Mouse (Mus musculus): ENCODE results near the gene Ccm2l. TPM values are rescaled to one million over a fixed set of nuclear protein-coding genes. Genes with fewer than 3 reads are reported as not detected.
A peak's percentile ranks its signal among the peaks of the same experiment; 100 is the strongest.

The Ccm2l gene
- polyA plus RNA-seq, 1 experiment, result 15.5 TPM

GRCm38 (mm10) chr2:153090551-153091165 is 24.9 kb downstream of the Ccm2l start:
- no peak for DNase-seq (ENCODE audit: low spot score)

GRCm38 (mm10) chr2:153107046-153107766 is 41.5 kb downstream of the Ccm2l start:
- peak; percentile 11 for DNase-seq (ENCODE audit: low spot score)

GRCm38 (mm10) chr2:153107802-153108201 is 42.0 kb downstream of the Ccm2l start:
- peak; percentile 10 for DNase-seq (ENCODE audit: low spot score)

- DNase-seq (ENCODE audit: low spot score), result peak; percentile 30
These were observed 42.8 kb downstream of the Ccm2l start, which contains the start of gene Hck for GRCm38 (mm10) chr2:153108313-153109264. Hck (plus strand) TSS chr2:153108468.

GRCm38 (mm10) chr2:153109596-153109995 is 43.8 kb downstream of the Ccm2l start:
- DNase-seq (ENCODE audit: low spot score), result peak; percentile 9

GRCm38 (mm10) chr2:153111298-153111697 is 45.5 kb downstream of the Ccm2l start:
- DNase-seq (ENCODE audit: low spot score), result no peak

GRCm38 (mm10) chr2:153115679-153116081 is 49.9 kb downstream of the Ccm2l start:
- DNase-seq (ENCODE audit: low spot score), result peak; percentile 3

GRCm38 (mm10) chr2:153117051-153117486 is 51.3 kb downstream of the Ccm2l start:
- DNase-seq (ENCODE audit: low spot score), result peak; percentile 11

GRCm38 (mm10) chr2:153119488-153119887 is 53.7 kb downstream of the Ccm2l start:
- DNase-seq (ENCODE audit: low spot score), result no peak

- DNase-seq (ENCODE audit: low spot score), result no peak
These were observed 54.4 kb downstream of the Ccm2l start for GRCm38 (mm10) chr2:153120126-153120525.

GRCm38 (mm10) chr2:153121821-153122615 is 56.3 kb downstream of the Ccm2l start:
- DNase-seq (ENCODE audit: low spot score), result no peak

- DNase-seq (ENCODE audit: low spot score), result no peak
These were observed 56.9 kb downstream of the Ccm2l start for GRCm38 (mm10) chr2:153122701-153123100.

GRCm38 (mm10) chr2:153125875-153126274 is 60.1 kb downstream of the Ccm2l start:
- DNase-seq (ENCODE audit: low spot score), result no peak

- no peak for DNase-seq (ENCODE audit: low spot score)
These were observed 65.3 kb downstream of the Ccm2l start for GRCm38 (mm10) chr2:153131019-153131418.

Other genes with a start within 250 kb of the Ccm2l start
- gene Bcl2l1, start 234.2 kb upstream of the Ccm2l start, polyA plus RNA-seq (2012; rRNA removed), result 76.7 and 88.6 TPM in 2 replicates
- 3.0 and 3.2 TPM in 2 replicates for gene Tpx2, start 218.0 kb upstream of the Ccm2l start, polyA plus RNA-seq (2012; rRNA removed)
- 0.34 and 0.63 TPM in 2 replicates for gene Mylk2, start 154.6 kb upstream of the Ccm2l start, polyA plus RNA-seq (2012; rRNA removed)
- gene Foxs1, start 132.7 kb upstream of the Ccm2l start, polyA plus RNA-seq (2012; rRNA removed), result 1.3 and 1.9 TPM in 2 replicates
- gene Dusp15, start 114.3 kb upstream of the Ccm2l start, polyA plus RNA-seq (2012; rRNA removed), result 0.13 and 0.61 TPM in 2 replicates
- gene Ttll9, start 103.5 kb upstream of the Ccm2l start, polyA plus RNA-seq (2012; rRNA removed), result 0.04 and 0.12 TPM in 2 replicates
- 96.1 and 115 TPM in 2 replicates for gene Pdrg1, start 50.5 kb upstream of the Ccm2l start, polyA plus RNA-seq (2012; rRNA removed)
- gene Xkr7, start 34.1 kb upstream of the Ccm2l start, polyA plus RNA-seq (2012; rRNA removed), result 0.03 and 0.04 TPM in 2 replicates
- gene Hck, start 42.5 kb downstream of the Ccm2l start, polyA plus RNA-seq (2012; rRNA removed), result 4.0 and 4.3 TPM in 2 replicates
- gene Tm9sf4, start 95.3 kb downstream of the Ccm2l start, polyA plus RNA-seq (2012; rRNA removed), result 32.9 and 40.1 TPM in 2 replicates
- 4.7 and 4.9 TPM in 2 replicates for gene Tspyl3, start 159.5 kb downstream of the Ccm2l start, polyA plus RNA-seq (2012; rRNA removed)
- 5.2 and 8.8 TPM in 2 replicates for gene Plagl2, start 175.5 kb downstream of the Ccm2l start, polyA plus RNA-seq (2012; rRNA removed)
- gene Pofut1, start 175.6 kb downstream of the Ccm2l start, polyA plus RNA-seq (2012; rRNA removed), result 29.7 and 29.8 TPM in 2 replicates
- 14.5 TPM in 2 replicates for gene Kif3b, start 225.5 kb downstream of the Ccm2l start, polyA plus RNA-seq (2012; rRNA removed)

All from urinary bladder, adult 2 months (tissue).